Mouse (Mus musculus): Measurements from ENCODE around the gene Slc25a13. TPM values are rescaled to one million over a fixed set of nuclear protein-coding genes. Genes with fewer than 3 reads are reported as not detected.

Slc25a13 gene
- polyA plus RNA-seq (2014; fragmentation: Illumina TruSeq; extraction: RNeasy Lipid Tissue Mini Kit (QIAGEN cat#74804); ENCODE audit: low read depth, low replicate concordance) = 135 TPM

DNA sequence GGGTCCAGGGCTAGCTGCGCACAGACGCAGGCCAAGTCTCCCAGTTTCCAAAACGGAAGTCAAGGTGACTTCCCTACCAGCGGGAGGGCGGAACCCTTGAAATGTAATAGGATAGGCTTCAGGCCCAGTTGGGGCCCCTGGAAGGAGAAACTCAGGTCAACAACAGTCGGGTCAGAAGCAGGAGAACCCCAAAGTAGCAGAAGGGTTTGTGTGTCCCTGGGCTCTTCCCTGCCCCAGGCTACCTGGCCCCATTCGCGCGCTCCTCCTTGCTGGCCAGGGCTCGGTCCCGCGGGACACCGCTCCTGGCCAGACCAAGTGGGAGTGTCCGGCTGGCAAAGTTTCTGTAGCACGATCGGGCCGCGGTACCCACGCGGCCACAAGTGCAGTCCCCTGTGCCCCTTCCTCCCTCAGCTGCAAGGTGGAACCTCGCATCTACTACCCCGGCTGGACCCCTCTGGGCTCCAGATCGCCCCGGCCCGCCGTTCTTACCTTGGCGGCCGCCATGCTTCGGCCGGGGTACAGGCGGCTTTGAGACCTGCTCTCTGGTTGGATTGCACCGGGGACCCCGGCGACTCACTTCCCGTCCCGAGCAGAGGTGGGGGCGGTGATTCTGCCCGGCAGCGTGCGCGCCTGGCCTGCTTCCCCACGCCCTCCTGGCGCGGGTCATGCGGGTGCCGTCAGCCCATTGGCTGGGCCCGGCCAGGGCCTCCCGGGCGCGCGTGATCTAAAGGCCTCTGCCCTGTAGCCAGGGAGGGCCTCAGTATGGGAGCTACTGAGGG lies at the start of gene Slc25a13:
Gene Slc25a13 (minus strand): TSS at position 667 of the 779 bp plus-strand sequence.

